Mouse (Mus musculus) neural tube, embryonic 11.5 days (tissue): ENCODE data around the gene Tradd. TPM values are rescaled to one million over a fixed set of nuclear protein-coding genes. Genes with fewer than 3 reads are reported as not detected.

Source experiments
- ATAC-seq: fragments of 200-750 bp; cut with Nextera tagmentation; 2 replicates; pipeline ENCODE4 v1.8.0; 2017; ENCODE audit warnings: moderate number of reproducible peaks, mild to moderate bottlenecking, moderate TSS enrichment, moderate library complexity; ENCODE audit not compliant: insufficient read depth, low FRiP score, low TSS enrichment
- DNase-seq: peaks from one replicate; pipeline ENCODE4 v3.0.0-alpha.2; 2015; ENCODE audit warnings: low spot score
- H3K27ac ChIP-seq: fragments of 300-500 bp; sonication (generic); 2 replicates; pipeline ENCODE4 v1.5.1; 2014; ENCODE audit warnings: low read depth, mild to moderate bottlenecking, low read length
- H3K27me3 ChIP-seq: fragments of 300-500 bp; sonication (generic); 2 replicates; pipeline ENCODE4 v1.6.1; 2014; ENCODE audit warnings: mild to moderate bottlenecking, low read length, mixed read lengths; ENCODE audit not compliant: control insufficient read depth, insufficient read depth
- H3K36me3 ChIP-seq: fragments of 300-500 bp; sonication (generic); 2 replicates; pipeline ENCODE4 v1.6.1; 2014; ENCODE audit warnings: mild to moderate bottlenecking, low read length, moderate library complexity, mixed read lengths; ENCODE audit not compliant: control insufficient read depth, insufficient read depth
- H3K4me1 ChIP-seq: fragments of 300-500 bp; sonication (generic); 2 replicates; pipeline ENCODE4 v1.6.1; 2014; ENCODE audit warnings: low read length, mixed read lengths; ENCODE audit not compliant: control insufficient read depth, insufficient read depth
- H3K4me2 ChIP-seq: fragments of 300-500 bp; sonication (generic); 2 replicates; pipeline ENCODE4 v1.6.1; 2014; ENCODE audit warnings: low read depth, mild to moderate bottlenecking, moderate library complexity
- H3K4me3 ChIP-seq: fragments of 300-500 bp; sonication (generic); 2 replicates; pipeline ENCODE4 v1.5.1; 2014; ENCODE audit warnings: low read depth, low read length
- H3K9ac ChIP-seq: fragments of 300-500 bp; sonication (generic); 2 replicates; pipeline ENCODE4 v1.6.1; 2014; ENCODE audit warnings: mild to moderate bottlenecking, low read length
- H3K9me3 ChIP-seq: fragments of 300-500 bp; sonication (generic); 2 replicates; pipeline ENCODE4 v1.6.1; 2016; ENCODE audit warnings: low read length; ENCODE audit not compliant: control insufficient read depth
- WGBS: fragments of 180-500 bp; shearing (Covaris S2); extraction: QIAGEN DNeasy Blood & Tissue Kit; methylation state at CpG from one replicate; pipeline ENCODE4 v1.1.7; 2014; 5-methylcytosine and 5-hydroxymethylcytosine counted together
- polyA plus RNA-seq: library from polyadenylated mRNA; unstranded; fragments of >200 nt; fragmentation: Nextera tagmentation; extraction: Ambion mirVana; gene quantifications from 2 replicates; pipeline ENCODE4 v1.2.1, GENCODE M21; 2014

Gene Tradd
- polyA plus RNA-seq, 1 experiment from 2014 or later = 14.9 TPM

GRCm38 (mm10) chr8:105306146-105306691, 41.8 kb upstream of the Tradd start:
- peak; percentile 17 for ATAC-seq
- no peak overlapping the region for H3K4me3 ChIP-seq
- H3K36me3 ChIP-seq = peaks cover 13% of the 10 kb centered on the region
- H3K9ac ChIP-seq = no peak overlapping the region; the same call in 1 of the 2 replicates
- no peaks in the 10 kb centered on the region for H3K27me3 ChIP-seq
- H3K4me2 ChIP-seq = peak overlapping the region; percentile 32; the same call in 1 of the 2 replicates
- 48% methylated on average over 5 of the region's 5 CpGs for WGBS
- DNase-seq = no peak
- H3K4me1 ChIP-seq = peaks cover 8% of the 10 kb centered on the region; the same call in 1 of the 2 replicates
- no peaks in the 10 kb centered on the region for H3K9me3 ChIP-seq
- no peak overlapping the region for H3K27ac ChIP-seq

DNA sequence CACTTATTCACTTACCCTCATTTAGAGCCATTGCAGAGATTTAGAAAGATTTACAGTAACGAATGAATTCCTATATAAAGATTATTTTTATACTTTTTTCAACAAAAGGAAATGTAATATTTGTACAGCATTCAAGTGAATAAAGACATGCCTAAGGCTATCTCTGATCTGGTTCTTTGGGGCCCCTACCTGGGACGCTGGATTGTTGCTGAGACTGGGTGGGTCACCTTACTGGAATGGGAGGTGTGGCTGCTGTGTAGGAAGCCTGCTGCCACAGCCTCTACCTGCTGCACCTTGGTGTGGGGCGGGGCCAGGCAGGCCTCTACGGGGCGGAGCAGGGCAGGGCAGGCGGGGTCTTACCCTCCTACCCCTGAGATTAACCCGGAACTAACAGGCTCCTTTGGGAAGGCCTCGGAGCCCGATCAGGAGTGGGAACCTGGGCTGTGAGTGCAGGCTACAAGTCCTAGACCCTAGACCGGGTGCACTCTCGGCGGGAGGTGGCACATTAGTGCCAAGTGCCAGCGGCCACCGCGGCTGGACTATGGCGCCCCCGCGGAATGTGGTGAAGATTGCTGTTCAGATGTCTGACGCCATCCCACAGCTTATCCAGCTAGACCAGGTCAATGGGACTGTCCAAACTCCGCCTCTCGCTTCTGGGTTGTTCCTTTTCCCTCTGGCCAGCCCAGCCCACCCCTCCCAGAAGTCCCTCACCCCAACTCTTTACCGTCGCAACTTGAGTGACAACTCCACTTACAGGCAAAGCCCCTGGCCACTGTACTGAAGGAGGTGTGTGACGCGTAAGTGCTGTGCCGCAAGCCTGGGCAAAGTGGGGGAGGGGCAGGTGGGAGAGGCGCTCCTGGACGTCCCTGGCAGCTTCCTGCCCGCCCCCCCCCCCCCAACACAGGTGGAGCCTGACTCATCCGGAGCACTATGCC, 41.1 kb upstream of the Tradd start, which contains the start of gene Elmo3:
TSS of gene Elmo3 (plus strand) at position 391 of the 935 bp plus-strand sequence.
- Histone ChIP-seq H3K4me1 (peaks cover 8% of the 10 kb centered on the region; the same call in 1 of the 2 replicates), H3K27ac (no peak within 1 kb of the TSS), H3K4me2 (peak within 1 kb of the TSS; percentile 32), H3K36me3 (peaks cover 17% of the 10 kb centered on the region), H3K9ac (peak within 1 kb of the TSS; percentile 39; the same call in 1 of the 2 replicates), H3K27me3 (no peaks in the 10 kb centered on the region), H3K4me3 (peak within 1 kb of the TSS; percentile 8; the same call in 1 of the 2 replicates), H3K9me3 (no peaks in the 10 kb centered on the region)
- ATAC-seq = peak; percentile 53
- 6% methylated on average over 28 of the region's 30 CpGs for WGBS
- DNase-seq = peak; percentile 44

- peaks cover 20% of the 10 kb centered on the region for H3K36me3 ChIP-seq
- no peak overlapping the region for H3K27ac ChIP-seq
- ATAC-seq = 0 out of 2 replicates have a peak, but pooled peaks have one; percentile 6
- 86% methylated on average over 9 of the region's 9 CpGs for WGBS
- peaks cover 8% of the 10 kb centered on the region; the same call in 1 of the 2 replicates for H3K4me1 ChIP-seq
- no peaks in the 10 kb centered on the region for H3K27me3 ChIP-seq
- DNase-seq = no peak
- no peak overlapping the region for H3K9ac ChIP-seq
- H3K9me3 ChIP-seq = no peaks in the 10 kb centered on the region
- H3K4me2 ChIP-seq = no peak overlapping the region
- H3K4me3 ChIP-seq = no peak overlapping the region
Measured at GRCm38 (mm10) chr8:105304325-105305210, 40.2 kb upstream of the Tradd start.

DNA sequence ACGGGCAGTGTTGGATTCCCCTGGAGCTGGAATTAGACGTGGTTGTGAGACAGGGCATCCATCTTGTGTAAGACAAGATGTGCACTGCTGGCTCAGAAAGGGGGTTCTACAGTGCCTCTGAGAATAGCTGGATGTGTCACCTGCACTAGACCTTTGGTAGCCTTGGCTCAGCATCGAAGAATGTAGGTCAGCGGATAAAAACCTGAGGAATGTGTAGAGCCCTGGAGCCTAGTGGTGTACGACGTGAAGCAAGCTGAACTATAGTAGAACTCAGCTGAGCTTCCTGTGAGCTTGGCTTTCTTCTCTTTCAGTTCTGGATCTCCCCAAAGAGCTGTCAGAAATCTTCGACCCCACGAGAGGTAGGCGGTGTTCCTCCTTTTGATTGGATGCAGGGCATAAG, 39.5 kb upstream of the Tradd start:
- Histone ChIP-seq H3K27me3 (no peaks in the 10 kb centered on the region), H3K36me3 (peaks cover 17% of the 10 kb centered on the region), H3K27ac (no peak overlapping the region), H3K9ac (no peak overlapping the region), H3K9me3 (no peaks in the 10 kb centered on the region), H3K4me3 (no peak overlapping the region), H3K4me2 (no peak overlapping the region), H3K4me1 (peaks cover 9% of the 10 kb centered on the region)
- DNase-seq (no peak), ATAC-seq (no peak)
- 89% methylated on average over 8 of the region's 9 CpGs for WGBS

DNA sequence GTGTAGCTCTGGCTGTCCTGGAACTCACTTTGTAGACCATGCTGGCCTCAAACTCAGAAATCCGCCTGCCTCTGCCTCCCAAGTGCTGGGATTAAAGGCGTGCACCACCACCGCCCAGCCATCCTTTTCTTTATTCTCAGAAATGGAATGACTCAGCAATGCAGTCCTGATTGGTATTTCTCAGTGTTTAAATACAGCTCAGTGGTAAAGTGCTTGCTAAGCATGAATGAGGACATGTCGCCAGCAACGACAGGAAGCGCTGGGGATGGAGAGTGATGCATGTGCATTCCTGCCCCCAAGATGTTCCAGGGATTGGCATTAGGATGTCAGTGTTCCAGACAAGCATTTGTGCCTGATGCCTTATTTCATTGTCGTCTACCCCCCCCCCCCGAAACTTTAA, 39.0 kb upstream of the Tradd start:
- H3K4me2 ChIP-seq = no peak overlapping the region
- ATAC-seq (no peak), DNase-seq (no peak)
- H3K27ac ChIP-seq = no peak overlapping the region
- no peak overlapping the region for H3K4me3 ChIP-seq
- H3K4me1 ChIP-seq = peaks cover 14% of the 10 kb centered on the region
- H3K36me3 ChIP-seq = peaks cover 14% of the 10 kb centered on the region
- H3K27me3 ChIP-seq = no peaks in the 10 kb centered on the region
- no peaks in the 10 kb centered on the region for H3K9me3 ChIP-seq
- no peak overlapping the region for H3K9ac ChIP-seq
- WGBS = 89% methylated on average over 8 of the region's 8 CpGs

DNA sequence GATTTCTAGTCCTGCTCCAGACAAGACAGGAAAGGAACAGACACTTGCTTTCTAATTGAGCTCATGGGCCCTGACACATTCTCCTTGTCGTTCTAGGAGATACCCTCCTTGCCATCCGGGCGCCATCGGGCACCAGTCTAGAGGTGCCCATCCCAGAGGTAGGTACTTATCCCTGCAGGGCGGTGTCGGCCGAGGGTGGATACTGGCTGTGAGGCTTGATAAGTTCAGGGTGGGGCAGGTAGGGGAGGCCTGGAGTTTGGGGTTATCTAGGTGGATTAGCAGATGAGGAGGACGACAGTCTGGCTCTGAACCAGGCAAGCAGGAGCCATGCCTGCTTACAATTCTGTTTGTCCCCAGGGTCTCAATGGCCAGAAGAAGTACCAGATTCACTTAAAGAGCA, 35.6 kb upstream of the Tradd start:
- ATAC-seq (no peak), DNase-seq (no peak)
- Histone ChIP-seq H3K27me3 (no peaks in the 10 kb centered on the region), H3K36me3 (peaks cover 11% of the 10 kb centered on the region), H3K4me2 (no peak overlapping the region), H3K9me3 (no peaks in the 10 kb centered on the region), H3K9ac (no peak overlapping the region), H3K27ac (no peak overlapping the region), H3K4me1 (peaks cover 9% of the 10 kb centered on the region), H3K4me3 (no peak overlapping the region)
- WGBS = 94% methylated on average over 8 of the region's 8 CpGs

DNA sequence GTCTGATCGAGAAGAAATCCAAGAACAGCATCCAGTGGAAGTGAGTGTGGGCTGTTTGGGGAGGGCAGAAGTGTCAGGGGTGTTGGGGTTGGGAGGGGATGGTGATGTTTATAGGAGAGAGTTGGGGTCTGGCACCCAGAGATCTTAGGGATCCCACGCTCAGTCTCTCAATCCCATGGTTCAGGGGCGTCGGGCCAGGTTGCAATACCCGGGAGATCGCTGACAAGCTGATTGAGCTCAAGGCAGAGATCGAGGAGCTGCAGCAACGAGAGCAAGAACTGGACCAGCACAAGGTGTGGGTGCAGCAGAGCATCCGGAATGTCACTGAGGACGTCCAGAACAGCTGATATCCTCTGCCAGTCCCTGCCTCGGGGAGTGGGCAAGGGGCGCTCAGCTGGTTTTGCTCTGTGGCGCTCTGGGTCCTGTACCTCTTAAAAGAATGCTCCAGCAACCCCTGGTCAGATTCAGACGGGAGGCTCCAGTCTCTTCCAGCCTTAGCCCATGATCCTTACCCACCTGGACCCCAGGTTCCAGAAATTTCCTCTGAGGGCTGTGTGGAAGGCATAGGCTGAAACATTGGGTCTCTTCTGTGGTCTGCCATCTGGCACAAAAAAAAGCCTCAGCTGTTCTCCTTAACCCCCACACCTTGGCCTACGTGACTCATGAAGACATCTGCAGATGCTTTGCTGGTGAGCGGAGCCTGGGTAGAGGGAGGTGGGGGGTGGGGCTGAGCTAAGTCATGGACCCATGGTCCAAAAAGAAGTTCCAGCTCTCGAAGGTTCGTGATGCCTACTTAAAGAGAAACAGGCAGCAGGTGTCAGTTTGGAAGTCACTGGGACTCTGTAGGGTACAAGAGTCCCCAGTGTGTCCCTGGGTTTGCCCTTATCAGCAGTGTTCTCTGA, 34.2 kb upstream of the Tradd start:
- WGBS = 61% methylated on average over 18 of the region's 18 CpGs
- Histone ChIP-seq H3K27ac (no peak overlapping the region), H3K9ac (peak overlapping the region; percentile 88), H3K4me3 (peak overlapping the region; percentile 97), H3K36me3 (peaks cover 11% of the 10 kb centered on the region), H3K4me2 (peak overlapping the region; percentile 97), H3K27me3 (no peaks in the 10 kb centered on the region), H3K4me1 (peaks cover 9% of the 10 kb centered on the region), H3K9me3 (no peaks in the 10 kb centered on the region)
- no peak for ATAC-seq
- no peak for DNase-seq
